Mouse (Mus musculus) large intestine, adult 2 months (tissue): ENCODE data around the gene Ttll6. TPM values are rescaled to one million over a fixed set of nuclear protein-coding genes. Genes with fewer than 3 reads are reported as not detected.

Experiments used
- DNase-seq: peaks from one replicate; pipeline ENCODE4 v3.0.0-alpha.2; 2012; ENCODE audit warnings: low read depth, low spot score
- WGBS: fragments of 180-500 bp; shearing (Covaris S2); methylation state at CpG from one replicate; pipeline ENCODE4 v1.1.7; 2018; 5-methylcytosine and 5-hydroxymethylcytosine counted together
- polyA plus RNA-seq: library from polyadenylated mRNA; depleted of rRNA; stranded (reverse); fragments of >200 nt; gene quantifications from 2 replicates; pipeline ENCODE4 v1.2.3, GENCODE M21; 2012

Gene Ttll6
- polyA plus RNA-seq, 1 experiment = 0.10 TPM

DNA sequence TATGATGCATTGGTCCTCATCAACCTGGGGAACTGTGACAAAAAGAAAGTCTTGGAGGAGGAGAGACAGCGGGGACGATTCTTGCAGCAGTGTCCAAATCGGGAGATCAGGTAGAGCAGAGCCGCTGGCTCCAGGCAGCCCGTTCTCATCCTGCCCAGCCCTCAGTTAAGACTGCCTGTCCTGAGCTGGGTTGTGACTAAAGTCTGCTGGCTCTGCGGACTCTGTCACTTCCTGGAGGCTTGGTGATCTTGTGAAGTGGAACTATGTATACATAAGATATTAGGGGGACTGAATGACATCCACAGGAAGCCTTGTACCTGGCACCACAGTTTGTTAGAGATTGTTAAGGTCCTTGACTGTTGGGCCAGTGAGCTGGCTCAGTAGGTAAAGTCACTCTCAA lies 13.9 kb downstream of the Ttll6 start:
- DNase-seq = no peak
- WGBS = 38% methylated on average over 6 of the region's 6 CpGs

DNA sequence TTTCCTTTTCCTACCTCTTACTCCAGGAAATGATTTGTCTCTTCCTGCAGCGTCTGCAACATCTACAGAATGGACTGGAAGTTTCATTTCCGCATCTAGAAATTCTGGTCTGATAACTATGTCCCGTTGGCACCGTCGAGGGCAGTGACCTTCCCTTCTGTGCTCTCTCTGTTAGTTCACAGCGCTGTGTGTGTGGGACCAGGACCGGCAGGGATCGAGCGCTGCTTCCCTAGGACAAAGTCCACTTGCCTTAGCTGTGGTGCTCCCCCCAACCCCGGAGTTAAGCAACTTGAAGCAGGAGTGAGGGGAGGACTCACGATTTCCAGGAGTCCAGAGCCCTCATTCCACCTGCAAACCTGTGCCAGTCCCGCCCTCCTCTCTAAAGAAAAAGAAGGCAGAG lies 31.2 kb downstream of the Ttll6 start:
- DNase-seq = no peak
- WGBS = 34% methylated on average over 12 of the region's 12 CpGs

DNA sequence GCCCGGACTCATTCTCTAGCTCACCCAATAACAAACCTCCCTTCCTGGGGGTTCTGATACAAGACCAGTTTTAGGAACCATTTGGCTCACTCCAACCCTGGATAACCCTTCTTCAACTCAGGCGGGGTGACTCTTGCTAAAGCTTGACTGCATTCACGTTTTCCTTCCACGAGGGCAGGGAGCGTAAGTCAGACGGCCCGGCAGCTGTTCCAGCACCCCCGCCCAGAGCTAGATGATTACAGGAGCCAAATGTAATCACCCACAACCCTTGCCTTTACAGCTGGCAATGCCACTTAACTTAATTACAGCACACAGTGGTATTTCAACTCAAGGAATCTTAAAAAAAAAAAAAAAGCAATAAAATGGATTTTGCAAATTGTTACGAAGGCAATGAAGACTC lies 34.5 kb downstream of the Ttll6 start:
- no peak for DNase-seq
- 14% methylated on average over 9 of the region's 9 CpGs for WGBS

DNA sequence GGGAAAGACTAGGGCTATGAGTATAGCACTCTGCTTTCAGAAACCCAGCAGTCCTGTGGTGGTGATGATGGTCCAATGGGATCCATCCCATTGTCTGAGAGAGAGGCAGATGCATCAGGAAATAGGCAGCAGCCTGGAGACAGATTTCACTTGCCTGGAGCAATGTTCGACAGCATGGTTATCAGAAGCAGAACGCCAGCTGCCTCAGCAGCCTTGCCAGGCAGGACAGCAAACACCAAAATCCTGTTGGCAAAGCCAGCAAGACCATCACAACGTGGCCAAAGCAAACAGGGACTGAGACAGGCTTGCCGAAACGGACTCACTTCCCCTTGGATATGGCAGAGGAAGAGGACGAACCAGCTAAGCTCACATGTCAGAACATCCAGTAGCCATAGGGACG lies 35.4 kb downstream of the Ttll6 start:
- no peak for DNase-seq

DNA sequence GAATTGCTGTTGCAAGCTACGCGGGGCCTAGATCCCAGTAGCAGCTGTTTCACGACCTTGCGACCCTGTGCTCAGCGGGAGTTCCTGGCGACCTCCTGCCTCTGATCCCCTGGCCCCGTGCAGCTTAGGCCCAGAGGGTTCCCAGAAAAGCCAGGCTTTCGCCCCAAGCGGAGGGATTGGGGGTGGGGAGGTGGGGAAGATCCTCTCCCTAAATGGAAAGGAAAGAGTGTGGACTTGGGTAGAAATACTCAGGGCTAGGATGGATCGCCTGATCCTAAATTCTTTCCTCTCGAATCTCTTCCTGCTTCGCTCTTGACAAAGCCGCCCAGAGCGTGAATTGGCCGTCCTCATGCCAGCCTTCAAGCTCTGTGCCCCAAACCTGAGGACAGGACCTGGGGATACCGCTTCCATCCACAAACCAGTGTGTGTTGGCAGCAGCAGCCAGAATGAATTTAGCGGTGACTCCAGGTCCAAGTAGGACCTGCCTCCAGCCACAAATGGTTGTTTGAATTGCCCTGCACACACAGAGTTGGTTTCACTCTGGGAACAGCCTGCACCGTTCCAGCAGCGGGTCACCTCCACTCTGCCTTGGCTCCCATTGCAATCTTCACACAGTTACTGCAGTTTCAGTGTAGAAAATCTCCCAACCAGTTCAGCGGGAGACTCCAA lies 37.3 kb downstream of the Ttll6 start:
- WGBS = 32% methylated on average over 20 of the region's 20 CpGs
- DNase-seq = no peak

More for the DNA sequence above, 35.4 kb downstream of the Ttll6 start:
- 13% methylated on average over 7 of the region's 7 CpGs for WGBS

DNA sequence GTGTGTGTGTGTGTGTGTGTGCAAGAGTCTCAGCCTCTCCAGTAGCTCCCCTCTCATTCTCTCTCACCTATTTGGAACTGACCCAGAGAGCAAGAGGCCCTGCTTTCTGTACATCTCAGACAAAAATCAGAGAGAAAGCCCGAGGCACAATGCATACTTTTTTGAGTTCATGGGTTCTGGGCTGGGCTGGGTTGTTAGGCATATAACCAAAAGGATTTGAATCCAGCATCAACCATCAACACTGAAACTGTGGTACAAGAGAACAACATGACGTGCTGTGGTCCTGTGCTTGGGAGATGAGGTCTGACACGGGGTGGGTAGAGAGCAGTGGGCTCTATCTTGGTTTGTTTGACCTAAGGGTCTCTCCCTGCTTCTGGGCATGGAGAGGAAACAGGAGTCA lies 38.0 kb downstream of the Ttll6 start:
- no peak for DNase-seq
- 31% methylated on average over 3 of the region's 3 CpGs for WGBS

DNA sequence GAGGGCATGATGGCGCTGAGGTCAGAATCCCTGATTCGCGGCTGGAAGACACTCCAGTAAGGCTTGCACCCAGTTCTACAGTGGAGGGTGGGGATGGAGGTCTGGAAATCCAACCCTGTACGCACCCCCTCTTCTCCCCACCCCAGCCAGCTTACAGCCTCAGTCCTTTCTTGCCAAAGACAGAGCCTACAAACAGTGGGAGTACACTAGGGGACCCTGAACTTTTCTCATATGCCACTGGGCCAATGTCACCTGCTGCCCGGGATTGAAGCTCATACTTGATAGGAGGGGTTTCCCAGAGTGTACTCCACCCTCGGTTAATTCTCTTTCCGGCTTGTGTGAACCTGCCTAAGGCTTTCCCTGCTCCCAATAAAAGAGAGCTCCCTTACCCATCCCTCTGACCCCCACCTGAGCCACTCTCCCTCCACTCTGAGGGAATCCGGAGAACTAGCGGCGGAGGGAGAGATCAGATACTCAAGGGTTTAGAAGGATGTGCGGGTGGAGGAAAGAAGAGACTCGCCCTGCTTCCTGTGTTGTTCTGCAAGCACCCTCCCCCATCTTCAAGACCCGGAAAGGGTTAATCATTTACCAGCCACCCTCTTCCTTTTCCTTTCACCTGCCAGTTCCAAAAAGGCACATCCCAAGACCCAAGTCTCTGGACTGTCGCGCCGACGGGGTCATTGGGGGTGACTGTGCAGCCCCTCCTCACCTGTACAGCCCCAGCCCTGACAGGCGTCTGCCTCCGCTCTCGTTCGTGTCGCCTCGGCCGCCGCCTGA lies 39.1 kb downstream of the Ttll6 start:
- no peak for DNase-seq
- 3% methylated on average over 25 of the region's 25 CpGs for WGBS

DNA sequence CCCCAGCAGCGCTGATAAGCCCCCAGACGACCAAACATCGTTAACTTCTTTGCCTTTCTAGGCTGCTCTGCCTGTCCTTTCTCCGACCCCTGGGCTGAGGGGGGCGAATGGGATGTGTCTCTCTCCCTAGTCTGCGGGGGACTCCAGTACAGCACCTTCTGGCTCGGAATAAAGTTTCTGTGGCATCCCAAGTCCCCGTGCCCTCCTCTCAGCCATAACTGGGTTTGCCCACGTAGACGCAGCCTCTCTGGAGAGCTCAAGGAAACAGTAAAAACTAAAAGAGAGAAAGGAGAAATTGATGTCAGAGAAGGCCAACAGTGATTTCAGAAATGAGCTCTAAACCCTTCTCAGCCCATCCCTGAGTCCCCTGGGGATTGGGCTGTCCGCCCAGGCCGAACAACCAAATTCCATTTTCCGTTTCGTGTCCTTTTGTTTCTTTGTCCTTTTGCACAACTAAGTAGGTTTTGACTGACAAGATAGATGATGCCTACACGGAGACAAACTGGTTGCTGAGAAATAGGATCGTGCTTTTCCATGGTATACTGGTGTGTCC lies 39.8 kb downstream of the Ttll6 start:
- 2% methylated on average over 16 of the region's 16 CpGs for WGBS
- DNase-seq = no peak

DNA sequence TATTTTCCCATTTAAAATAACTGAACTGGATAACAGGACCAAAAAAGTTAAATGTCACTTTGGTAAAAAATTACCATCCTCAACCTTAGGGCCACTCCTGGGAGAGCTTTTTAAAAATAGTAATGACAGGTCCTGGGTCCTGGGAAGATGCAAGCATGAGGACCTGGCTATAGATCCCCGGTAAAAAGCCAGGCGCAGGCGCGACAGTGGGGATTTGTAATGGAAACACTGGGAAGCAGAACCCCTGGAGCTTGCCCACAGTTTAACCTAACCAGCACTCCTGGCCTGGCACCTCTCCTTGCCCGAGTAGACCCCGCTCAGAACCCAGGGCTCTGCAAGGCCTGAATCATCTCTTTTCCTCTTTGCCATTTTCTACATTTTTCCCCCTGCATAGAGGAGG lies 41.3 kb downstream of the Ttll6 start:
- WGBS = 17% methylated on average over 6 of the region's 6 CpGs
- DNase-seq = no peak

DNA sequence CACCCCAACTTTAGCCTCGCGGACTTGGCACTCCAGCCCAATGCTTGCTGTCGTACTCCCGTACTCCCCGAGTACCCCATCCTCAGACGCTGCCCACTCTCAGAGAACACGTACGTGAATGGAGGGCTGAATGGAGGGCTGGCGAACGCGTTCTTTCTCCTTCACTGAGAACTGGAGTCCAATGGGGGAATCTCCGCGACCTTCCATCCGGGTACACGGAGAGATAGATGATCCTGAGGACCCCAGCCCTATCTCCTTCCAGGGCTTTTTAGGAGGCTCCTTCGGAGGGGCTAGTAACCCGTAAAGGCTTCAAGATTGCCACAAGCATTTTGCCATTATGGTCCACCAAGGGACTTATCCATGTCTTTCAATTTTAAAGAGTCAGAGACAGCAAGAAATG lies 41.9 kb downstream of the Ttll6 start:
- 12% methylated on average over 17 of the region's 17 CpGs for whole genome bisulfite sequencing
- no peak for DNase-seq

DNA sequence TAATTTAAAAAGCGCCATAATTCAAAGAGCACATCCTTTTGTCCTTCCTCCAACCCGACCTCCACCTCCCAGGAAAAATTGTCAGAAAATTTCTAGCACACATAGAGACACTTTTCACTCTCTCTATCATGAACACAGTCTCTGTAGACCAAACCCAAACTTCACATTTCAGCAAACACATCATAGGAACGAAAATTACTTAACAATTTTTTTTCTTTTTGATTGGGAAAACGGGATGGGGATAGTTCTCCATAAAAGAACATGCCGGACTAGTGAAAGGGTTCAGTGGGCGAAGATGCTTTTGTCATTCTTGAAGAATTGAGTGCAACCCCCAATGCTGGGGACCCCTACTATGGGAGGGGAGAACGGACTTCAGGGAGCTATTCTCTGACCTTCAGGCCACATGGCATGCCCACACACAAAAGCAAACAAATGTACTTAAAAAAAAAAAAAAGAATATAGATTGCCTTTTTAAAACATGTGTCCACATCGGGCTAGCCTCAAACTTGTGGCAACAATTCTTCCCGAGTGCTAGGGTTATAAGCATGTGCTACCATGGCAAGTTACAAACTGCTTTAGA lies 42.5 kb downstream of the Ttll6 start:
- 7% methylated on average over 9 of the region's 9 CpGs for WGBS
- DNase-seq = no peak

DNA sequence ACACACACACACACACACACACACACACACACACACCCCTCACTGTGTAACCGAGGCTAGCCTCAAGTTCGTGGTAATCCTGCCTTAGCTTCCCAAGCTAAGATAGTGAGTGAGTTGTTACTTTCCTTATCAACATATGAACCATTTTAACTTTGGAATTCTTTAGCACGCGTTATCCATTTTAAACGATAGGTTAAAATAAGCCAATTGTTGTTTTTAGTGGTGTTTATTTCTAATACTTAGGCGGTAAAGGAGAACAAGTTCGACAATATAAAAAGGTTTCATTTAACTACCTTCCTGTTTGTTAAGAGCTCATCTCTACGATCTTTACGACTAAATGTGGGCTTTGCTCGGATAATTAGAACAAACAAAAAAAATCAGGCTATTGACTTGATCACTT lies 43.3 kb downstream of the Ttll6 start:
- 4% methylated on average over 10 of the region's 10 CpGs for WGBS
- no peak for DNase-seq

DNA sequence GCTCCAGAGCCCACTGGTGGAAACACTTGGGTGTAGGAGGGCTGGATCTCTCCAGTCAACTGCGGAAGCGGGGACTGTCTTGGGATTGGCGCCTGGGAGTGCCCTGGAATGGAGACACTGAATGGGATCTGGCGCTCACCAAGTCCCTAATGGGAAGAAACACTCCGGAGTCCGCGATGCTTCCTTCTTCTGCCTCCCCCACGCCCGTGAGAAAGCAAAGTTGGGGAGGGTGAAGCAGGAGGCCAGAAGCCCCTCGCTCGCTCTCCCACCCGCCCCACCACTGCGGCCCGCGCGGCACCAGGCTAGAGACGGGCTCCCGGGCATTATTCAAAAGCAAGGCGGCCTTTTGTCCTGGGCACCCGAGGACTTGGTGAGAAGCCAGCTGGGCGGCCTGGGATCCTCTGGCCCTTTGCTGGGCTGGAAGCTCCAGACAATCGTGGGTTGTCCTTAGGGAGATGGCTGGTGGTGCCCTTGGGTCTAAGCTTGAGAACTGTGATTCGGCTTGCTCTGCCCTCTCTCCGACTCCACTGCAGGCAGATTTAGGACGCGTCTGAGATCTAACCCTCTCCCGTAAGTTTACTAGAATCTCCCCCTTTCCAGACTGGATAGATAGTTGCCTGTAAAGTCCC lies 44.1 kb downstream of the Ttll6 start:
- WGBS = 4% methylated on average over 27 of the region's 27 CpGs
- no peak for DNase-seq

DNA sequence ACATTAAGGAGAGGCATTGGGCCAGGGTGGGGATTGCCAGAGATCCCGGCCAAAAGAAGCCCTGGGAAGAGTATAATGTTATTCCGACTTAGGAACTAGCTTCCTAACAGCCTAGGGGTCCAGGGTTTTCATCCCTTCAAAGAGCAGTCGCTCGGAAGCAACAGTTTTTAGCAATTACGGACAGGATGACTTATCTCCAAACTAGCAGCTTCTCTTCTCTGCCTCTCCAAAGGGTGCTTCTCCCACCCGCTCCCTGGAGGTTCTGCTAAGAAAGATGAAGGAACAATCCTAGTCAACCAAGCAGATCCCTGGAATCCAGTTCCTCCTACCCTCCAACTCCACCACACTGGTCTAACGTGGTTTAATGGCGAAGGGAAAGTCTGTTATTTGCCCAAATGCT lies 44.8 kb downstream of the Ttll6 start:
- no peak for DNase-seq
- 7% methylated on average over 8 of the region's 8 CpGs for WGBS

DNA sequence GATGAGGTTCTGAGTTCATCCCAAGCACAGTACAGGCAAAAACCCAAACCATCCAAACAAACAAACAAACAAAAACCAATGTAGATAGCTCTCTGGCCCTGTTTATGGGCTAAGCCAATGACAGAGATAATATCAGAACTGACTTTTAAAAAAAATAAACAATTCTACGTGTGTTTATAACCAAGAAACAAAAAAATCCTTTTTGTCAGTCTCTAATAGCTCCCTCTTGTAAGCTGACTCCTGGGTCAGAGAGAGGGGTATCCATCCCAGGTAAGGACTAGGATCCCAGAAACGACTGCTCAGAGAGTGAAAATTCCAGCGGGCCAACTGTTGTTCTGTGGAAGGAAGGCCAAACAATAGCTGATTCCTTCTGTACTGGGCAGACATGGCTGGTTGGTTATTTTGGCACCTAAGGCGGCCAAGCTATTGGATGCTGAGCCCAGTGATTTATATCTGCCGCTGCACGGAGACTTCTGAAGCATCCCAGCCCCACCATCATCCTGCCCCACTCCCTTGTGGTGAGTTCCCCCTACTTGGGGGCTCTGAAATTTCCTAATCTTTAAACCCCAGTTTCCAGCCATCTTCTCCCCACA lies 45.4 kb downstream of the Ttll6 start:
- WGBS = 4% methylated on average over 6 of the region's 6 CpGs
- no peak for DNase-seq

DNA sequence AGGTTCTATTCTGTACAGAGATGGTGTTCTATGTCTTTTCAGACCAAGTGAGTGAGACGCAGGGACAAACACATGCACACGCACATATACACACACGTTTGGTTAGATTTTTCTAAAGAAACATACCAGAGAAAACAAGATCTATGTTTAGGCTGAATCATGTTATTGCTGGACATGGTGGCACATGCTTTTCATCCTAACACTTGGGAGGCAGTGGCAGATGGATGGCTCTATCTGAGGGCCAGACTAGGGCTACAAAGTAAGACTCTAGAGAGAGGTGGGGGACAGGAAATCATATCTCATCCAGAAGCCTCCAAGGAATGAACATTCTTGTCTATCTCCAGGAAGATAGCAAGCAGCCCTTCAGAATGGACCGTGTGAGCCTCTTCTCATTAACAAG lies 47.5 kb downstream of the Ttll6 start:
- no peak for DNase-seq
- WGBS = 35% methylated on average over 4 of the region's 4 CpGs

DNA sequence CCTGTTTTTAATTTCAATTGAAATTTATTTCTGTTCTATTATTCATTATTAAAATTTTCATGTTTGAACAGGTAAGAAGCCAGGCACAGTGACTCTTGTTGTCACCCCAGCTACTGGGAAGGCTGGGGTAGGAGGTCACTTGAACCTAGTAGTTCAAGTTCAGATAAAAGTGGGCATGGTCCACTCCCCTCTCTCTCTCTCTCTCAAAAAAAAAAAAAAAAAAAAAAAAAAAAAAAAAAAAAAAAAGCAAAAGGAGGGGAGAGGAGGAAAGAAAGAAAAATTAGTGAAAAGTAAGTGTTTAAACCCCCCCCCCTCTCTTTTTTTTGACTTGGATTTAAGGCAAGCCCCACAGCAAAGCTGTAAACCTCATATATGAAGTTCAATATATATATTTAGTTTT lies 50.6 kb downstream of the Ttll6 start:
- no peak for DNase-seq

DNA sequence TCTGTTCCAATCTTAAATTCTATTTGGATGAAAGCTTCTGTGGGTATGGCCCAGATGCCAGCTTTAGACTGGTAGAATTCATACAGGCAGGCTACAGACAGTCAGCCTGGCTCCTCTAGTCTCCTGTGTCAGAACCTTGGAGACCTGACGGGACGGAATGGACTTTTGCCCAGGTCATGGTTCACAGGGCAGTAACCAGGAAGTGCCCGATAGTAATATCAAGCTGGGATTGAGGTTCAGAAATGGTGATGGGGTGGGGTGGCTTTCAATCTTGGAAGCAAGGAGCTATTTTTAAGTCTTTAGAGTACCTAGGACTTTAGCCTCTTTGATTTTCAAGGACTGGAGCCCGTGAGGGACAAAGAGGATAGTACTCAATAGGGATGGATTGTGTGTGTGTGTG lies 53.7 kb downstream of the Ttll6 start:
- WGBS = 11% methylated on average over 4 of the region's 4 CpGs
- peak; percentile 64 for DNase-seq

DNA sequence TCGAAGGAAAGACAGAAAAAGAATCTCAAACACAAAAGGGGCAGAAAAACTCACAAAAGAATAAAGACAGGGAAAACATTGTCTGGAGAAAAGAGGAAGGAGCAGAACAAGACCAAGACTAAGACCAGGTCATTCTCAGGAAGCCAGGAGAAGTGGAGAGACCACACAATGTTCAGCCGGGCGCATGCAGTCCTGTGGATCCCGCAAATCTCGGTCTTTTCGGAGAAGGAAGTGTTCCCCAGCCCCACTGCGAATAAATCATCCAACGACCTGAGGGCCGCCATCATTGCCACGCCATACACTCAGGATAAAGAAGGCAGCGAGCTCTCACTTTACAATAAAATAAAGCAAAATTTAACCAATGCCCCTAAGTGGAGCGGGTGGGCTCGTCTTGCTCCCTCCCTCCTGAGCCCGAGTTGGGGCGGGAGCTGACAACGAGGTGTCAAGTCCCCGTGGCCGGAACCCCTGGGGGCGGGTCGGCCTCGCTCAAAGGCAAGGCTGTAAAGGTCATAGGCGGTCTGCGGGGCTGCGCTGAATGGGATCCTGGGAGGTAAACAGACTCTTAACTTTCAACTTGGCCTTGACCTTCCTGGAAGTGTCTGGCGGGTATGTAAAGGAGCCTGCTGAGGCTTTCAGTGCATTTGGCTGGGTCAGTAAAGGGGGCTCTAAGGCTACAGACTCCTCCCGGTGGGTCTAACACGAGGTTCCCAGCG lies 56.4 kb downstream of the Ttll6 start:
- DNase-seq = no peak
- 19% methylated on average over 28 of the region's 28 CpGs for WGBS
